Mouse (Mus musculus) CD4-positive, CD25-positive, alpha-beta regulatory T cell, adult 2 months (primary cell): ENCODE data around the gene Ncdn.

Experiments used
- DNase-seq: peaks from one replicate; pipeline ENCODE4 v3.0.0-alpha.2; 2012; ENCODE audit warnings: low read depth, low spot score

The Ncdn gene

DNA sequence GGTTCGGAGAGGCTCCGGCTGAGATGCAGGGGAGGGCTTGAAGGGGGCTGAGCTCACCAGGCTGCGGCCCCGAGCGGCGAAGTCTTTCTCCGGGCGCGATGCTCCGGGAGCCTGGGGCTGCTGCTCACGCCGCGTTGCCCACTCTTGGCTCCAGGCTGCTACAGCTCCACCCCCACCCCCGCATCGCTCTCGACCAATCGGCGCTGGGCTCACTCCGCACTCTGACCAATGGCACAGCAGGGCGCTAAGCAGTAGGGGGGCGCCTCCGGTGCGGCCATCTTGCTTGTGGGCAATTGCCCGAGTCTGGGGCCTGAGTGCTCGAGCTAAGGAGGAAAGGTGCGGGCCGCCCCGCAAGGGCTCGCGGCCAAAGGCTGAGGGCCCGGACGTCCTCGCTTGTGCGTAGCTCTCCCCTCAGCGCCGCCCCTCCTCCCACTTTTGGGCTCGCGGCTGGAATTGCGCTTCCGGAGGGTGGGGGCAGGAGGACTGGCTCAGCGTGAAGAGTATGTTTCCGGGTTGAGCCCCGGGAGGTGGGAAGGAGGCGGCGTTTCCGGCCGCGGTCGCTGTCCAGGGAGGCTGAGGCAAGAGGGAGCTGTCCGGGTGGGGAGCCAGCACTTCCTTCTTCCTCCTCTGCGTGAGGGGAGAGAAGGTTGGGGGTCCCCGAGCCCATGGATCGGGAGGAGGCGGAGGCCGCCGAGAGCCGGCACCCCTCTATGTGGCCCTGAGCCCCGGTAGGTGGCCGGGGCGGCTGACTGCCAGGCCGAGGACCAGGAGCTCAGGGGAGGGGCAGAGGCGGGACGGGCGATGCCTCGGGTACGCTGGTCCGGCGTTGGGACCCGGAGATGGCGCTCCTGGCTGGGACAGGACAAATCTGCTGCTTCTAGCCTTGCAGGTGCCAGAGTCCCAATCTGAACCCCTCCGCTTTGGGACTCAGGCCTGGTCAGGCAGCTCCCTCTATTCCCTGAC, at the start of gene Ncdn, which contains the start of gene AU040320:
TSS of gene Ncdn (minus strand) at position 171 of the 963 bp plus-strand sequence.
TSS of gene AU040320 (plus strand) at position 277 of the 963 bp plus-strand sequence.
- peak; percentile 97 for DNase-seq

DNA sequence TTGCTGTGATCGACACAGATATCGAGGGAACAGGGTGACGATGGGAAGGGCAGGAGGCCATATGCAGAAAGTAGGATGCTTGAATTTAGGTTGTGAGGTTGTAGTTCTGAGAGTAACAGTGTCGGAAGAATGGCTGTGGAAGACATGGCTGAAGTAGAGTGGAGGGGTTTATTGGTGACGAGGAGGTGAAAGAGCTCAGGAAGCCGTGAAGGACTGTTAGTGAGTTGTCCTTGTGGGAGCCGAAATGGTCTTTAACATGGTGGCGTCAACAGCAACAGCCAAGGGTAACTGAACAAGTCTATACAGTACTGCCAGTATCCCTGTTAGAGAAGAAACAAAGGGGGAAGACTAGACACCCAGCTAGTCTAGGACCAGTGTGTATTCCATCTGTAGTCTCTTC, 48.9 kb upstream of the Ncdn start:
- DNase-seq = no peak

DNA sequence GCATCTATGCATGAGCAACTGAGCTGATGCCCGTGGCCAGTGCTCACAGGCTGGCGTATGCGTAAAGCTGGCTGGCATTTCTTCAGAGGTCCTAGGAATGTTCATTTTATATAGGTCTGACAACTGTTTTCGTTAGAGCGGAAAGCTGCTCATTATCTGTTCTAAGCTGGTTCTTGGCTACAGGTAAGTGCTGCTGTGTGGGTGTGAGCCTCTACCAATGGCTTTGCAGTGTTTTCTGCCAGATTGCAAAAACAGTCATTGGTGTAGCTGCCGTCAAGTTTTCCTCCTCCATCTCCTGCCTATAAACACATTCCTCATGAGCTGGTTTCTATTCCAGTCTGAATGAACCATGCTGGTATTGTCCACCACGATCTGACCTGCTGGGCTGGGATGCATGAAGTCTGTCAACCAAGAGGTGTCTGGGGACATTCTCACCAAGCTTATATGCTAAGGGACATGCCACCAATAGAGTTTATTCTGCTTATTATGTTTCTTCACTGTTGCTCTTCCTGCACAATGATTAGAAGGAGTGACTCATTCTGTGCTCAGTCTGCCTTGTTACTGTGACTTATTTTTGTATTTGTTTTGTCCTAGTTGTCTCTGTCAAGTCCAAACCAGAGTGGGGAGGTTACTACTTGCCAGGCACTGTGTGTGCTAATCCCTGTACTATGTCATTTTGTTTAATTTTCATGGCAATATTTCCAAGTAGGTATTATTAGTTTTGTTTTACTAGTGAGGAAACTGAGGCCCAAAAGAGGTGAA, 39.3 kb upstream of the Ncdn start:
- no peak for DNase-seq

DNA sequence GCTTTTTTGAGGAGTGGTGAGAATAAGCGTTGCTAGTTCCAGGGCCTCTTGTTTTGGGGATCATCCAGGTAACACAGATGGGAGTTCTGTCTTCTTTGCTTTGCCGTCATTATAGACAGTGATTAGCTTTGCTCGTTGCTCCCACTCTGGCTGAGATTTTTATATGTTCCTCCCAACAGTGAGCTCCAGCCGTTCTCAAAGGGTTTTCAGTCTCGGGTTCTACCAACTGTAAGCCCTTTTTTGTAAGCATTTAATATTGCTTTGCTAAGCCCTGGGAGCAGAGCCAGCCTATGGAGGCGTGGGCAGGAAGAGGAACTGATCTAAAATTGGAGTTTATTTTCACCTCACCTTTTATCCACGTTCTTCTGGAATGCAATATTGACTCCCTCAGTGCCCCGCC, 29.8 kb upstream of the Ncdn start:
- no peak for DNase-seq

DNA sequence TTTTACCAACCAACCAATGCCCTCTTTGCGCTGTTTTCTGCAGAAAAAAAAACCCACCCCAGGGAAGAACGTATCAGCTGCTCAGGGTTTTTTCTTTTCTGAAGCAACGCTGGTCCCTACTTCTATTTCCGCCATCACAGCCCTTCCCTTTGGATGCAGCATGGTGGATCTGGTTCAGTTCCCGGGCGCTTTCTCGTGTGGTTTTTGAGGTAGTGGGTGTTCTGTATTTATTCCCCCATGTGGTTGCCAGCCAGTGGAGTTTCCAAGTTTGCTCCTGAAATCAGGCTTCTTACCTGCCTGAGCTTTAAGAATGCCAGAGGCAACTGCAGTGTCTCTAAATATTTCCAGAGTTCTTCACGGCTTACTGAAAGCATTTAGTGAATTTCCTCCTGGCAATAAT, 29.3 kb upstream of the Ncdn start:
- no peak for DNase-seq

DNA sequence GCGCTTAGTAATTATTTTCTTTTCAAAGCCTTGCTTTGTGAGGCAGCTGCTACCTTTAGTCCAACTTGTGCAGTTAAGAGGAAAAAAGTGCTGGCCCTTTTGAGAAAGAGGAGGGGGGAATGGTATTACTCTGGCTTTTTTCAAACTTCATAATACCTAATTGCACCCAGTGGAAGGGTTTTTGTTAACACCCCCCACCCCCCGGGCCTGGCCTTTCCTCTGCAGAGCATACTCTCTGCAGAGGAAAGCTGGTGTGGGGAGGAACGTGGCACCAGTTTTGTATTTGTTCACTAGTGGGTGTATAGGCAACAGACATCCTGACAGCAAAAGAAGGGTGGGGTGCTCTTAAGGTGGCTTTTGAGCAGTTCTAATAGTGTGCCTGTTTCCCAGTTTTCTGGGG, 28.6 kb upstream of the Ncdn start:
- no peak for DNase-seq

DNA sequence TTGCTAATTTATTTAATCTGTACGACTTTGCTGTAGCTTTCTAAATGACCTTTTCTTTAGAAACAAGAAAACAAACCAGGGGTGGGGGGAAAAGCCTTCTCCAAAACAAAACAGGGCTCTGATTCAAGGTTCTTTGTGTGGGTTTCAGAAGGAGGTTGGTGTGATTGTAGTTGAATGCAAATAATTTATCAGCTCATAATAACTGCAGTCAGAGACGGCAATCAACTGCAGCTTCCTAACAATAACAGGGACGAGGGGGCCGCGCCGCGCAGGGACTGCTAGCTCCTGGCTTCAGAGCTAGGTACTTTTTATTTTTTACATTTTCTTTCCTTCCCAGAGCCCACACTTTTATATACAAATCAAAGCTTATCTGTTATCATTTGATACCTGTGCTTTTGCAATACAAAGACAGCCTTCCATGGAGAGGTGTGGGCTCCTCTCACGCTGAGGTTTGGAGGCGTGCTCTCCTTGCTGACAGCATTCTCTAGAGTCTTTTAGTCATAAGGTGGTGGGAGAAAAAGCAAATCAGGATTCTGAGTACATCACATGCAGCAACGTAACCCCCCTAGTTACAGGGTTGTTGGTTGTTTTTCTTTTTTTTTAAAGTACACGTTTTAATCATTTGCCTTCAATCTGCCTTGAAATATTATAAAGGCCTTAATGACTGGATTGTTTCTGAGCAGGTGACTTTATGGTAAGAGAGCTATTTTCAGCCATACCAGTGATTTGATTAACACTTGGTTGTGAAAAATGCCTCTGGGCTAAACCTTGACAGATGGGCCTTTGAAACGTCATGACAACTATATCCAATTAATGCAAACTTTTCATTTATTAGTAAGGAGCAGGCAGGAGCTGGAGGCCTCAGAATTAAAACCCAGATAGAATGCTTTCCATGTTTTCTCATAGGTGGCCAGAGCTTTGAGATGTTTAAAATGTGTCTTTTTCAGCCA, 26.9 kb upstream of the Ncdn start:
- DNase-seq = no peak

DNA sequence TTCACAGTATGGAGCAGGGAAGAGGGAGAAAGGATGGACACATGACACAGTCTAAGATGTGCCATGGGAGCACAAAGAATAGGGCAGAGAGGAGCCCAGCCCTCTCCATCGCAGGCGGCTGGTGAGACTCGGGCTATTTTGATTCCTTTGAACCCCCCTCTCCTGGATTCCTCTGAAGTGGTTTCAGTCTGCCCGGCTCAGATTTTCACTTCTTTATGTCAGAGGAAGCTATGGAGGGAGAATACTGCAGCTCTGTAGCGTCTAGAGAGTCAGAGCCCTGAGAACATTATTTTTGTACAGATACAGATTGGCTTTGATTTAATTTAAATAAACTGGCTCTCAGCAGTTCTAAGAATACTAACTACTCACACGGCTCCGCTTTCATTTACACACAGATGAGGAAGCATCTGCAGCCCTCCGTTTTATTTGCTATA, 25.9 kb upstream of the Ncdn start:
- DNase-seq = no peak

DNA sequence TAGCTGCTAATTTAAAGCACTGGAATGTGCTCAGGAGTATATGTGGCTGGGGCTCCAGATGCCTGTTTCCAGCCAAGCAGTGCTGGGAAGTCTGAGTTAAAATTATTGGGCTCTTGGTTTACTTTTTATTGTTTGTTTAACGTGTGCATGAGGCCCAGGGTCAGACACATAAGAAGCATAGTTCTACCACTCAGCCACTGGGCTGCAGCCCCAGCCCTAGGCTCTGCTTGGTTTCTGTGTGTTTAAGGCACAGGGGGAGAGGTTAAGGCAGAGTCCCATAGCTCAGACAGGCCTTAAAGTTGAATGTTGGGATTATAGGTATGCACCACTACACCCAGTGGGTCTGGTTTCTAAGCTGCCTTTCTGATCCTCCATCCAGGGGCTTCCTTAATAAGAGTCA, 21.9 kb upstream of the Ncdn start:
- DNase-seq = no peak

DNA sequence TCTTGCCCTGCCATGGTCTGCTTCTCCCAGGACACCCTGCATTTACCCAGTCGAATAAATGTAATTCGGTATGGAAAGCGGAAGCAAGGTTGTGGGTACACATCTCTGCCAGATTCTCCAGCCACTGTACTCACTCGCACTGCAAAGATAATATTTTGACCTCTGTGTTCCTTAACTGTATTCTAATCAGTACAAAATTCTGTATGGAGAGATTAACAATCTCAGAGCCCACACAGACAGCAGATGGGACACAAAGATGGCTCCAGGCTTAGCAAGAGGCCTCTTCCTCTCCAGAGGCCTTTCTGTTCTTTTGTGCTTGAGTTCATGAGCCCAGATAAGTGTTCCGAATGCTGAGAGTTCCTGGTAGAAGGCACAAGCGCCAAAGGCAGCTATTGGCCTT, 20.6 kb upstream of the Ncdn start:
- DNase-seq = no peak

DNA sequence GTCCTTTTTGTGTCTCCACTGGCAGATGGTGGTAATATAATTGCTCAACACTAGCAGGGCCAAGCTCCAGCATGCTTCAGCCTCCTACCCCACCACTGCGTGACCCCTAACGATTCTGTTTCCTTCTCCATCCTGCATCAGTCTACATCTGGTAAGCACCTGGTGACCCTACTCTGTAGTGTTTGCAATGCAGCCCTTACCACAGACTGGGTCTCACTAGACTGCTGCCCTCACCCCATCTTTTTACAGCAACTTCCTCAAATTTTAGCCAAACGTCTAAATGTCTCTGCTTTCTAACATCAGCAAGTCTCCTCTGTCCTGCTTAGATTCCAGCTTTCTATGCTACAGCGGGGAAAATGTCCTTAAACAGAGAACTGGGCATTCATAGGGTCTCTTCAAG, 17.6 kb upstream of the Ncdn start:
- DNase-seq = no peak

DNA sequence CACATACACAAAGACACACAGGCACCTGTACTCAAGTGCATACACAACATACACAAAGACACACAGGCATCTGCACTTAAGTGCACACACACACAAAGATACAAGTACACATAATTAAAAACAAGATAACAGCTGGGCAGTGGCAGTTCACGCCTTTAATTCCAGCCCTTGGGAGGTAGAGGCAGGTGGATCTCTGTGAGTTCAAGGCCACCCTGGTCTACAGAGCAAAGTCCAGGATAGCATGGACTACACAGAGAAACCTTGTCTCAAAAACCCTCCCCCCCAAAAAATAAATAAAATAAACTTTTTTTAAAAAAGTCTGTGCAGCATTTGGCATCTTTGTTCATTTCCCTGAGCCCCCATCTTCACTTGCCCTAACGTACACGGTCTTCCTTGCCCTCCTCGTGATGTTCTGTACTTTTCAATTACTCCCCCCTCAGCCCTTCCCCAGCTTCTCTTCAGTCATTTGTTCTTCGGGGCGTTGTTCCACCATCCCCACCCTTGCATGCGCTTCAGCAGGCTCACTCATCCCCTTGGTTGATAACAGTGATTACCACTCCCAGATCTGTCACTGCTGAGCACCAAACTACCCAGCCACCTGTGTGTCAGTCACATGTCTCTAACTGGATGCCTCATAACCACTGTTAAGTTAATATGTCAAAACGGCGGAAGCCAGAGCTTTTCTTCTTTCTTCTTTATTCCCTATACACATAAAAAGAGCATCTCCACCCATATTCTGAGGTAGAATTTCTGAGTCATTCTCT, 16.7 kb upstream of the Ncdn start:
- DNase-seq = no peak

DNA sequence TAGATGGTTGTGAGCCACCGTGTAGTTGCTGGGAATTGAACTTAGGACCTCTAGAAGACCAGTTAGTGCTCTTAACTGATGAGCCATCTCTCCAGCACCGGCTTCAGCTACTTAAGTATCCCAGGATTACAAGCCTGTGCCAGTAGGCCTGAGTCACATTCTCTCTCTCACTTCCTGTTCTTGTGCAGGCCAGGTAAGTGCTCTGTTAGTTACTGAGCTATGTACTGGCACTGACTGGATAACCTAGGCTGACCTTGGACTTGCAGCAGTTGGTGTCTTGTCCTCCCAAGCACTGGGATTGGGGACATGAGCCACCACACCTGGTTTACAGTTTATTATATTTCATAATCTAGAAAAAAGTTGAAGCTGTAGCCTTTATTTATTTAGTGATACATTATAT, 10.2 kb upstream of the Ncdn start:
- DNase-seq = no peak

DNA sequence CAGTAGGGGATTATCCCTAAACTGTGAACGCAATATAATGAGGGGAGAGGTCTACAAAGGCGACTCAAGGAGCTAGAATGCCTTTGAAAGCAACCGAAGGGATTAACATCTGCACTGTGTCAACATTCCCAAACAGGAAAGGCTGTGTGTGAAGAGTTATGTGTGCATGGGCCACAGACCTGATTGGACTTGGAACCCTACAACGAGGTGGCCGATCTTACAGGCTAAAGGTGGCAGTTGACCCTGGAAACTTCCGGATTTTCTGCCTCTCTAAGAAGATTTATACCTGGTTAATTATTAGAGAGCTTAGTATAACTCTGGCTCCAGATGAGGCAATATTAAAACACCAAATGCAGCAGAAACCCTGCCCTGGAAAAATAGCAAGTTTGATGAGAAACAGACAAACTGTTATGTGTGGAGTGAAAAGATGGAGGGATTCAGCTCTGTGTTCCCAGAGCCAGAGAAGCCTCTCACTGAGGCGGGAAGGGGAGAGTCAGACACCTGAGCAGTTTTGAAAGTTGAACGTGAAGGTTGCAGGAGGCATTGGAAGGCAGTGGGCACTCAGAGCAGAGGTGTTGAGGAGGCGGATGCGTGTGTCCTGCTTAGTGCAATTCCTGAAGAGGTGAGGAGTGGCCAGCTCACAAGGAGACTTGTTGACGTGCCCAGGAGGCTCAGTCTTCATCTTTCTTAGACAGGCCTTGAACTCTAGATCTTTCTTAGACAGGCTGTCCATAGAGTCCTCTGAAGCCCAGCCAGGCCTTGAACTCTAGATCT, 9.5 kb upstream of the Ncdn start:
- no peak for DNase-seq

DNA sequence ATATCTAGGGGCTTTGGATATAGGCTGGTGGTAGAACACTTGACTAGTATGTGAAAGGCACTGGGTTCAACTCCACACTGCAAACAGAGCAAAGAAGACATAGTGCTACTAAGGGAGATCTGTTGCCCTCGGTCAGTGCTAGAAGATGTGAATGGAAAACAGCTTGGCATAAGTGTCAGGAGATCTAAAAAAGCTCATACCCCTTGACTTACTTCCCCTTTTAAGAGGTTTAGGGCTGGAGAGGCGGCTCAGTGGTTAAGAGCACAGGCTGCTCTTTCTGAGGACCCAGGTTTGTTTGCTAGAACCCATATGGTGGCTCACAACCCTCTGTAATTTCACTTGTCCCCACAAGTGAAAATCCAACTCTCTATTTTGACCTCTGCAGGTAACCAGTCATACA, 6.2 kb upstream of the Ncdn start:
- DNase-seq = no peak

DNA sequence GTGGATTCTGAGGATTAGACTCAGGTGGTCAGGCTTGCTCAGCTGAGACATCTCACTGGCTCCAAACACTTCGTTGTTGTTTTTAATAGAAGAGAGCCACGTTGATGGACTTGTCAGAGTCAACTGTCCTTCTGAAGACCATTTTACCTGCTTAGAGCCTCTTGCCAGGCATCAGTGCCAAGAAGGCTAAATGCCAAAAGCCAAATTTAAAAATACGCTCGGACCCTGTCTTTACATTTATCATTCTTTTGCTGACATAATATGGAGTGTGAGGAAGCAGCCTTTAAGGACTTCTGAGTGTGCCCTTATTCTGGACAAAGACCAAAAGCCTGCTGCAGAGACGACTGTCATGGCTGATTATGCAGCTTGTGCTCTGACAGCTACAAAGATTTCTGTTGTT, 5.1 kb upstream of the Ncdn start:
- no peak for DNase-seq

DNA sequence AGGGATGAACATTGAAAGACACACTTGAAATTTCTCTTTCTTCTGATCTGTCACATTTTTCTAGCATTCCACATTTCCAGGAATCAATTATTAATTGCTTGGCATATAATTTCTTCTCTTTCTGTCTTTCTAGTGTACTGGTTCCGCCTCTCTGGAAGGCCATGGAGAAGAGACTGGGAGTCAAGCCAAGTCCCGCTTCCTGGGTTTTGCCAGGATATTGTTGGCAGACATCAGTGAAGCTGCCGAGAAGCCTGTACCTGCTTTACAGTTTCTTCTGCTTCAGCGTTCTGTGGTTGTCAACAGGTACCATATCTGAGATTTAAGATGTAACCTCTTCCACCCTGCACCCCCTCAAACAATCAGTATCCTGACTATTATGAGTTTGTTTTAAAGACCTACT, 3.5 kb upstream of the Ncdn start:
- DNase-seq = no peak

DNA sequence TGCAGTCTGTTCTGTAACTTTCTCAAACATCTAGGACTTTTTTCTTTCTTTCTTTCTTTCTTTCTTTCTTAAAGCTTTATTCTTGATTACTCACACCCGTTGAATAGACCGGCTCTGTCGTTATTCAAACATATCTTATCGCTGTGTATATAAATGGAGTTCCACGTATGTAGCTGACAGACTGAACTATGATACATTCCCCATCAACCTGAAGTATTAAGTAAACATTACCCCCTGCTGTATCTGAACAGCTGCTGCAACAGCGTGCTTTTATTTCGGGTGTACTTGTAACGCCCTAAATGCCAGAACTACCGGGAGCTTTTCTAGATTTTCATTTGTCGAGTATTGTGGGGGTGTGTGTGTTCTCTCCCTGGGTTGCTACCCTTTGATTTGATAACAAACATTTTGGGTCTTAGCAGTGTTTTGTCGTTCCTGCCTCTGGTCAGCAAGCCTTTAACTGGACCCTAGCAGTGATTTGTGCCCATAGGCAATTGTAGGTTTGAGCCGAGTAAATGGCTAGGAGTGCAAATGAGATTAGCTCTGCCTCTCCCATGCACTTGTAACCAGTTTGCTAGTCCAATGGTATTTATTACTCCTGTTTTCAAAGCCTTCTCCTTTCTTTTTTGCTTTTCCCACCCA, 1.6 kb upstream of the Ncdn start:
- DNase-seq = no peak

DNA sequence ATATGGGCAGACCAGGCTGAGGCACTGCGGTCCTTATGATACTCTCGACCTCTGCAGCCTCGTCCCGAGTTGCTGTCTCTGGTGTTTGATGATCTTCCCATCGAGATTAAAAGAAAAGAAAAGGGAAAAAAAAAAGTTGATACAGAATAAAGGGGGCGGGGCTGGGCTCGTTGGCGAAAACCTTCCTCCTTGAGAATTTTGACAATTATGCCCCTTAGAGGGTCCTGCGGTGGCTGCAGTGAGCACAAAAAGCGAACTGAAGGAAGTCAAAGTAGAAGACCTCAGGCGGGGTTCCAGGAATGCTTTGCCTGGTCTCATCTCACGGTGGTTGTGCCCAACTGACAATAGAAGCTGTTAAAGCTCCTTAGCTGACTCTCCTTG, 983 bp upstream of the Ncdn start:
- DNase-seq = no peak
